Mouse (Mus musculus): ENCODE results near the gene Hoxb3.

Gene Hoxb3

DNA sequence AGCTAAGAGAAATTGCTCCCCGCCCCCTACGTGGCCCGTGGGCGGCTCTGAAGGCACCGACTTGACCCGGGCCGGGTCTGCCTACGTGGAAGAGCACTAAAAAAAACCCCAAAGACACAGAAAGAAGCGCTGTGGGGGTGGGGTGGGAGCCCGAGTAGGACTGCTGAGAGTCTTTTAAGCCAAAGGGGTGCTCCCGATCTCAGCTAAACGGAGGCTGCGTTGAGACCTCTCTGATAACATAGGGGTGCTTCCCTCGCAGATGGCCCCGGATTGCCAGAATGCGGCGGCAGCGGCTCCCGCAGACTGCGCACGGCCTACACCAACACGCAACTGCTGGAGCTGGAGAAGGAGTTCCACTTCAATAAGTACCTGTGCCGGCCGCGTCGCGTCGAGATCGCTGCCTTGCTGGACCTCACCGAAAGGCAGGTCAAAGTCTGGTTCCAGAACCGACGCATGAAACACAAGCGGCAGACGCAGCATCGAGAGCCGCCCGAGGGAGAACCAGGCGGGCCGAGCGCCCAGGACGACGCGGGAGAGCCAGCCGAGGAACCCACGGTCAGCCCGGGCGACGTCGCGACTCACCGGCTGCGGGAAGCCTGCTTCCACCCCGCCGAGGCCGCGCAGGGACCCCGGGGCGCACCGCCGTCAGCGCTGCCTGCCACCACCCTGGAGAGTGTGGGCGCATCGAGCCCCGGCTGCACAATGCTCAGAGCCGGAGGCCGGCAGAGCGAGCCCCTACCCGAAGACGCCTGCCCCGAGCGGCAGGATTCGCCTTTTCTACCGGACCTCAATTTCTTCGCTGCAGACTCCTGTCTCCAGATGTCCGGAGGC, 29.8 kb downstream of the Hoxb3 start:
- no peak for DNase-seq (ENCODE audit: low read depth, low spot score)

DNA sequence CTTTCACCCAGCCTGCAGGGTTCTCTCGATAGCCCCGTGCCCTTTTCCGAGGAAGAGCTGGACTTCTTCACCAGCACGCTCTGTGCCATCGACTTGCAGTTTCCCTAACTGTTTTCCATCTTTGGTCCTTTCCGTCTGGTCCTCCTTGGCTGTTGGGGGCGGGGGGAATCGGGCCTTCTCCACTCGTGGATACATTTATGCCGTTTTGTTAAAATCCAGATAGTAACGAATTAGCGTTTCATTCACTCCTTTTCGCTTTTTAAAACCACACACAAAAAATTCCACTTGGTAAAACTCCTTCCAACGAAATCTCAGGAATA, 30.4 kb downstream of the Hoxb3 start:
- no peak for DNase-seq (ENCODE audit: low read depth, low spot score)

DNA sequence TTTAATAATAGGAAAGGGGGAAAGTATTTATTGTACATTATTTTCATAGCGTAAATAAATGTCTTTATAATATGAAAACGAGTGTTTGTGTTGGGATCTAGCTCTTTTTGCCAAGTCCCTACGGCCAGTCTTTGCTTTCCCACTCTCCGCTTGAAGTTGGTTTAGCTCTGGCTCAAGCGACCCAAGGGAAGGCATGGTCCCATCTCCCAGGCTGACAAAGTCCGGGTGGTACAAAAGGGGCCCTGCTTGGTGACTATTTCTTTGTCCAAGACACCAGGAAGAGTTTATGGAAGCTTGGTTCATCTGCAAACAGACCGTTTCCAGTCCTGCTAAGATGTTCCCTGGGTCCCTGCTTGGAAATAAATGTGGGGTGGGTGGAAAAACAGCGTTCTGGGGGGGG, 30.8 kb downstream of the Hoxb3 start:
- DNase-seq (ENCODE audit: low read depth, low spot score) = no peak

DNA sequence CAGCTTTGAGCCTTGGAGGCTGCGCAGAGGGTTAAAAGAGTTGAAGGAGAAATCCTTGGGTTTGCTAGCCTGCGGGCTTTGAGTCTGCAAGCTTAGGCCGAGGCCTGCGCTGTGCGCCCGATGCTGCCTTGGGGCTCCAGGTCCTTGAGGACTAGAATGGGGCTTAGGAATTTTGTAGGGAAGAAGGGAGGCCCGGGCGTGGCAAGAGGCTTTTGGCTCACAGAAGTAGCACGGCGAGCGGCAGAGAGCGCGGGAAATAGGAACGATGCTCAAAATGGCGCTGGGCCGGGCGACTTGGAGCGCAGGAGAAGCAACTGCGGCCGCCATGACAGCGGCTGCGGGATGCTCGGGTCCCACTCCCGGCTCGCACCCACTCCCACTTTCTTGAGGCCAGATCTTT, 31.2 kb downstream of the Hoxb3 start:
- no peak for DNase-seq (ENCODE audit: low read depth, low spot score)

DNA sequence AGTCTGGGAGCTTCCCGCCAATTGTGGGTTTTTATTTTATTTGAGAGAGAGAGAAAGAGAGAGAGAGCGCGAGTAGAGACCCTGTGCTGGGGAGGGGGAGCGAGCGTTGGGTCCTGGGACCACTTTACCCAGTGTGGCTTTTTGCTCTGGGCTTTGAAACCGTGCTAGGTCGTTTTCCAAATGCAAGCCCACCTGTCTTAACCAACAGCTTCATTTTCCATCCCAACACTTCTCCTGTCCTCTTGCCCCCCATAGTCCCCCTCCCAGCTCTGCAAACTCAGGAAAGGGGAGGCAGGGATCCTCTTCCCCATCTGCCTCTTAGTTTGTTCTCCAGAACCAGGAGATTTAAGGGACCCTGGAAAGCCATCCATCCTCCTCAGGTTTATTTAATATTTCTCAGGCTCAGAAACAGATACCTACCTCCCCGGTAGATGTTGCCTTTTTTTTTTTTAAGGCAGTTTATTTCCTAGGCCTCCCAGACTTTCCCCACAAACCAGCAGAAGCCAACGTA, 31.7 kb downstream of the Hoxb3 start:
- DNase-seq (ENCODE audit: low read depth, low spot score) = no peak

DNA sequence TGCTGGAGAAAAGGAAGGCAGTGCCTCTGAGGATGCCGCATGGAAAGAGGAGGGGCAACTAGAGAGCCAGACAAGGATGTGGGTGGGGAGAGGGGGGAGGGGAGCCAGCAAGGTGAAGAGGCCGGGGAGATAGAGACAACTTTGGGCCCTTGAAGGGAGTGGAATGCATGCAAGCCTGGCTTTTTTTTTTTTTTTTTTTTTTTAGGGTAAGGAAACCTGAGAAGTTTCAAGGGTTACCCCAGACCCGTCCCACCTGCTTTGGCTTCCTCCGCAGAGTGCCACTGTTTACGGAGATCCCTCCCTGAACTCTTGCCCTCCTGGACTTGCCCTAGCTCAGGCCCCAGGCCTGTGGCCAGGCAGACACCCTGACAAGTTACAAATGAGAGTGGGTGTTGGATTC, 40.7 kb downstream of the Hoxb3 start:
- DNase-seq (ENCODE audit: low read depth, low spot score) = no peak

DNA sequence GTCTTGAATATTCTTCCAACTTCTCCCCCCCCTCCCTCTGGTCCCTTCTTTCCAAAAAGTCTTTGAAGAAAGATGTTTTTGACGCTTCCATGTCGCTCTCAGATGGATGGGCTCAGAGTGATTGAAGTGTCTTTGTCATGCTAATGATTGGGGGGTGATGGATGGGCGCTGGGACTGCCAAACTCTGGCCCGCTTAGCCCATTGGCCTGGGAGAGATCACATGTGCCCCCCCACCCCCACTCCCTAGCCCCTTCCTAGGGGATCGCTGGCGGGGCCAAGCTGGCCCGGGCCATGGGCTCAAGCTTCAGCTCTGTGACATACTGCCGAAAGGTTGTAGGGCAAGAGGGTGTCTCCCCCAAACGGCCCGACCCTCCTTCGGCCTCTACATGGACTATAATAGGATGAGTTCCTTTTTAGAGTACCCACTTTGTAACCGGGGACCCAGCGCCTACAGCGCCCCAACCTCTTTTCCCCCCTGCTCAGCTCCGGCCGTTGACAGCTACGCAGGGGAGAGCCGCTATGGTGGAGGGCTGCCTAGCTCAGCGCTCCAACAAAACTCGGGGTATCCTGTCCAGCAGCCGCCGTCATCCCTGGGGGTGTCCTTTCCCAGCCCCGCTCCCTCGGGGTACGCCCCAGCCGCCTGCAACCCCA, 42.4 kb downstream of the Hoxb3 start, which contains the start of gene Hoxb1:
Gene Hoxb1, plus strand, starts transcription at position 312 of the 651 bp plus-strand sequence.
- DNase-seq (ENCODE audit: low read depth, low spot score) = no peak

DNA sequence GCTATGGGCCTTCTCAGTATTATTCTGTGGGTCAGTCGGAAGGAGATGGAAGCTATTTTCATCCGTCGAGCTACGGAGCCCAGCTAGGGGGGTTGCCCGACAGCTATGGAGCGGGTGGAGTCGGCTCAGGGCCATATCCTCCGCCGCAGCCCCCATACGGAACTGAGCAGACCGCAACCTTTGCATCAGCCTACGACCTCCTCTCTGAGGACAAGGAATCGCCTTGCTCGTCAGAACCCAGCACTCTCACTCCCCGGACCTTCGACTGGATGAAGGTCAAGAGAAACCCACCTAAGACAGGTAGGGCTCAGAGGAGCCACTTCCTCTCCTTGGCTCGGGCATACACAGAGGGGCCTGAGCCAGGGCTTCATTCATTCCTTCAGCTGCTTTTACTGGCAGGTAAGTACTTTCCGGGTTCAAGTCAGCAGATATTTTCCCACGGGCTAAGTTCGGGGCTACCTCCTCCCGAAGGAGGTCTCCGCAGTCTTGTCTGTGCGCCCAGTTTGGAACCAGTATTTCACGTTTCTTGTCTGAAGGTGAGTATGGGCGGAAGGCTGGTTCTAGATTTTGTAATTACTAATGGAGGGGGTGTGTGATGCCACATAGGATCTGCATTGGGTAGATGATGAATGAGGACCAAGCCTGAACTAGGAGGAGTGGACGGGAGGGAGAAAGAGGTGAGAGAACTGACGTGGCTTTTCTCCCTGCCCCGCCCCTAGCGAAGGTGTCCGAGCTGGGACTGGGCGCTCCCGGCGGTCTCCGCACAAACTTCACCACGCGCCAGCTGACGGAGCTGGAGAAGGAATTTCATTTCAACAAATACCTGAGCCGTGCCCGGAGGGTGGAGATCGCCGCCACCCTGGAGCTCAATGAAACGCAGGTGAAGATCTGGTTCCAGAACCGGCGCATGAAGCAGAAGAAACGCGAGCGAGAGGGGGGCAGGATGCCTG, 43.2 kb downstream of the Hoxb3 start:
- no peak for DNase-seq (ENCODE audit: low read depth, low spot score)

DNA sequence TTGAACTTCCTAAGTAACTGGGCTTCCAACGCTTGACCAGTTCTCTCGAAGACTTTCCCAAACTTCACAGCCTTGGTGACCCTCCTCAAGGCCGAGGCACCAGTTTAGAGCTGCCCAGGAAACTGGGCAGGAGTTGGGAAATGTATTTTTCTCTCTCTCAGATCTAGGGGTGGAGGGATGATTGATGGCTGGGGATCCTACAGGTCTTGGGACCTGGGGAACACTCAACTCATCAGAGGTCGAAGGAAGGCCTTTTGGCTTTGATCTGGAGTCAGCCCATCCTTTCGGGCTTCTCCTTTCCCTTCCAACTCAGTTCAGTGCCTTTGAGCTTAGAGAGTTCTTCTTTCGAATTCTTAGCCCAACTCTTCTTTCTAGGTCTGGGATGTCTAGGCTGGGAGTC, 44.0 kb downstream of the Hoxb3 start:
- DNase-seq (ENCODE audit: low read depth, low spot score) = no peak

DNA sequence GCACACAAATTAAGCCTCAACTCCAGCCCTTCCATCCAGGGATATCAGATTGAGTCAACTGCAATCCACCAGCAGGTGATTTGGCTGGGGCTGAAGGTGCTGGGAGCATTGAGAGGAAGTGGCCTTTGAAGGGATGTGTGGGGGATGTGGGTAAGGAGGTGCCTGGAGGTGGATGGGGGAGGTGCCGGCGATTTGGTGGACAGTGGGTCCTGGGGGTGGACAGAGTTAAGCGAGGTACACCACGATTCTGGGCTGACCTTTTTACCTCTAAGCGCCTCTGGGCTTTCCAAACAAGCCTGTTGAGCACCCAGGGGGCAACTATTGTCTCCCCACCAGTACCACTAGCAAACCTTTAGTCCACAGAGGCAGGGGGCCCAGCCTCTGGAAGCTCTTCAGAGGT, 45.6 kb downstream of the Hoxb3 start:
- no peak for DNase-seq (ENCODE audit: low read depth, low spot score)

DNA sequence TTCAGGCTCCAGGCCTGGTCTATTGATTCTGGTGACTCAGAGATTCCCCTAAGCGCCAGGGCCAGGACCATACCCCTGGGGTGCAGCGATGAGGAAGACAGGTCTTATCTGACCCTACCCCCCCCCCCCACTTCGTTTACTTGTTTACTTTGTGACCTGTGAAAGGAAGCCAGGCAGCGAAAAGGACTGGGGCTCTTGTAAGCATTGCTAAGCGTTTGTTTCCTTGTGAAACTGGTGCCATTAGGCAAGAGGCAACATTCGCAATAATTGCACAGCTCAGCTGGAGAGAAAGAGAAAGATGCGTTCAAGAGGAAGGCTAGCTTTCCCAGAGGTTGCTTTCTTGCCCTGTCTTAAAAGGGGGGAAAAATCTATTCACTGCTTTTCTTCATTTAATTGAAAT, 46.0 kb downstream of the Hoxb3 start:
- no peak for DNase-seq (ENCODE audit: low read depth, low spot score)

DNA sequence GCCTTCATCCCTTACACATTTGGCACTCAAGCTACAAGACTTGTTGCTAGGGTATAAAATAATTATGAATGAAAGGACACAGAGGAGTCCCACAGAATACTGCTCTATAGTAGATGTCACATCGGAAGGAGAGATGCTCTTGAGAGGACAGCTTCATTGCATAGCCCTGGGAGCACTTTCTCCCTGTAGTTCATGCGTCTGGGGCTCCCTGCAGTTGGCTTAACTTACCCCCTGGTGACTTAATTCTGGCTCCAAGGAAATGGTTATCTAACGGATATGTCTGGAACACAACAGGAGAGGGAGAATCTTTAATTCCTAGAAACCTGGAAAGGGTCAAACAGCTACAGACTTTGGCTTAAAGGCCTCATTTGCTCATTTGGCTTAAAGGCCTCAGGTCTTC, 48.6 kb downstream of the Hoxb3 start:
- no peak for DNase-seq (ENCODE audit: low read depth, low spot score)

DNA sequence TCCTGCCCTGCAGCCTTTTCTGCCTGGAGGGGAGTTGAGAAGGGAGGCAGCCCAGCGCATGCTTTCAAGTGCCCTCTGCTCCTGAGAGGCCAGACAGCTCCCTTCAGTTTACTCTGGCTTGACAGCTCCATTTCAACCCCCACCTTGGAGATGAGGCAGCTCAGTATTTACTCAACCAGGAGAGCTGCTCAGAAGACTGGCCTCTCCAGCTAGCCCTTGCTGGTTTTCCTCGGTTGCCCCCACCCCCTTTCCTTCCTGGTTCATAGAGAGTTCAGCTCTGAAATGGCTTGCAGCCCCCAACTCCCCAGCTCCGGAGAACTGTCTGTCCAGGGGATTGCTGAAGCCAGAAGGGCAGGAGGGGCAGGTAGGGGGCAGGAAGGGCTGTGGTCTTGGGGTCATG, 49.4 kb downstream of the Hoxb3 start:
- no peak for DNase-seq (ENCODE audit: low read depth, low spot score)

DNA sequence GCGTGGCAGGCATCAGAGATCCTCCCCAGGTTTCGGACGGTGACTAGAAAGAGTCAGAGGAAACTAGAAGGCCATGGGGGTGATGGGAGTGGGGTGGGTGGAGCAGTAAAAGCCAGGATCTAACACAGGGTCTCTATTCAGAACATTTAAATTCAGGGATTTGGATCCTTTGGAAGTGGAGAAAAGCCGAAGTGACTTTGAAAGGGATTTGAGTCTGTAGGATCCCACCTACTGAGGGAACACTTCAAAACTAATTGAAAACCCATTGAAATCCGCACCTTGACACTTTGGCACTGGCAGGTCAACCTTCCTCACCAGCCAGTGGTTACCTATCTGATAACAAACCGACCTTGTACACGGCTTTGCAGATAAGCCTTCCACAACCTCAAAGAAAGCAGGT, 51.7 kb downstream of the Hoxb3 start:
- no peak for DNase-seq (ENCODE audit: low read depth, low spot score)

DNA sequence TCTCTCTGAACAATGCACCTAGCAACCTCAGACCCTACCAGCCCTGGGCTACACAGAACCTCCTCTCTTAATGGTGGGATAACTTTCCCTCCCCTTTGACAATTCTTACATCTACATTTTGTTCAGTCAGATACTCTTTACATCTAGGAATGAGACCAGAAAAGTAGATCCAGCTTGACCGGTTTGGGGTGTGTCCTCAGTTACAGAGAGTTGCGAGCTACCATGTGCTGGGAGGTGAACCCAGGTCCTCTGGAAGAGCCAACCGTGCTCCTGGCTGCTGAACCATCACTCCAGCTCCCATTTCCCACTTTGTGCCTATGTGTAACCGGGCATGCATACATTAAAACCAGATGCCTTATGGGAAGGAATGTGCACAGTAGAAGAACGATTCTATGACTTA, 60.3 kb downstream of the Hoxb3 start:
- DNase-seq (ENCODE audit: low read depth, low spot score) = no peak

DNA sequence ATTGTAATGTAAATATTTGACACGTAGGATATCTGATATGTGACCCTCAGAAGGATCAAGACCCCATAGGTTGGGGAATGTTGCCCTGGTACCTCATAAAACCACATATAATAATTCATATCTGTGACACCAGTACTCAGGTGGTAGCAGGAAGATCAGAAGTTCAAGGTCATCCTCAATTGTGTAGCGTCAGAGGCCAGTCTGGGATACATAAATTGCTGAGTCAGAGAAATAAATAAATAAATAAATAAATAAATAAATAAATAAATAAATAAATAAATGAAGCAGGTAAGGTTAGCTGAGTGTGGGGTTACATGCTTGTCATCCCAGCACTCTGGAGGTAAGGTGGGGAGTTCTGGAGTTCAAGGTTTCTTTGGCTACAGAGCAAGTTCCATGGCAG, 64.5 kb downstream of the Hoxb3 start:
- DNase-seq (ENCODE audit: low read depth, low spot score) = no peak

DNA sequence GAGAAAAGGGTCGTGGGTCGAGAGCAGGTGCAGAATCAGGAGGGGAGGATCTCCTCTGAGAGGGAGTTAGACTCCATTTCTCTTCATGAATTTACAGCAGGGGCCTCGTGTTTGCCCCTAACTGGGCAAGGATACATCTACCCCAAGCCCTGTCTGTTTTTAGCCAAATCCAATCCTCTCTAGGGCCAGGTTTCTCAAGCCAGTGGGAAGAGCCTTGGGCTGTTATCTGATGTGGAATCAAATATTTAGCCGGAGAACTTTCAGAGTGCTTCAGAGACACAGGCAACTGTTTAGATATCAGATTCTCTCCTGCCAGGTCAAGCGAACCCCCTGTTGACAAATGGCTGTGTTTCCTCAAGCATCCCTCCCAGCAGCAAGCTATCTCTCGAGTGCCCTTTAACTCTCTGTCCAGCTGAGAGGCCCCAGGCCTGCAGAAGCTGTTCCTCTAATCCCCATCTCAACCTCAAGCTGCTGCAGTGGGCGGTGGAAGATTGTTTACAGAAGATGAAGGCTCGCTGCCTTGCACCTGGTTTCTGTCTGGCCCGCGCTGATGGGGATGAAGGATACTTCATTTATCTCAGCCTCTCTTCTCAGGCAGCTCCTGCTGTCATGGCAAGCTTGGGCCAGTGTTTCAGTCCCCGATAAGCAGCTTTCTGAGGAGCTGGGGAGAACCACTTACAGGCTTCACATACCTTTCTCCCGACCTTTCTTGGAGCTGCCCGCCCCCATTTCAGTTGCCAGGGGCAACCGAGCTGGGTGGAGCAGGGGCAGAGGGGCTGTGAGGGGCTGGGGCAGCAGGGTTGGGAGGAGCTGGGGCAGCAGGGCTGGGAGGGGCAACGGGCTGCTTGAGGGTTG, 73.9 kb downstream of the Hoxb3 start:
- DNase-seq (ENCODE audit: low read depth, low spot score) = no peak

All from retina, adult 2 months (tissue).